Mouse (Mus musculus) NIH3T3 (cell line): ENCODE measurements around the gene Sirpa.

ENCODE experiments used
- DNase-seq: peaks from one replicate; pipeline ENCODE4 v3.0.0-alpha.2; 2012; ENCODE audit warnings: low read depth

Sirpa gene

DNA sequence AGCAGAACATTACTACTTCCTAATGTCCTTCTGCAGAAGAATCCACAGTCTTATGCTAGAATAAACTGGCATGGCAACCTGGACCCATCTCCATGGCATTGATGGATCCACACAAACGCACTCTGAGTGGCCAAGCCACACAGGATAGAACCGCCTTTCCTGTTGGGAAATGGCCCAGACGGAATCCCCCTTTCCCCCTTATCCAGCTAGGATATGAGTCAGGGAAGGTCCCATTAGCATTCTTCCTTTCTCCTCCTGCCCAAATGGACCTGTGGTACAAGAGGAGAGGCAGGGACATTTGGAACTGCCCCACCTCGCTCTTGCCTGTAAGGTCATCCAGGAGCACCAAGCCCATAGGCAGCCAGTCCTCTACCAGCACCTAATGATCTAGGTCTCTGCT is 10.4 kb upstream of the Sirpa start:
- DNase-seq = no peak

DNA sequence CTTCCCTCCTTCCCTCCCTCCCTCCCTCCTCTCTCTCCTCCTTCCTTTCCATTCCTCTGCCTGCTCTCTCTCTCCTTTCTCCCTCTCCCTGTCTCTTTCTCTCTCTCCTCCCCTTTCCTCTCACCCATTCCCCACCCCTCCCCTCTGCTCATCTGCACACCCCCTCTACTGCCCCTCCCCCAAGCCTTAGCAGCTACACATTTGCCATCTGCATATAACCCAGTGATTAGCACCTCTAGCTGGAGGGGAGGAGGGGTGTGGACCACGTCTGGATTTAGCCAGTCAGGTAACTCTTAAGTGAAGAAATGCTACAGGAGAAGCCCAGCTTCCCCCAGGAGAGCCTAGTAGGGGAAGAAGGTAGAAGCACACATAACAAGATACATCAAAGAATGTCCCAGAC is 7.7 kb upstream of the Sirpa start:
- DNase-seq = no peak

DNA sequence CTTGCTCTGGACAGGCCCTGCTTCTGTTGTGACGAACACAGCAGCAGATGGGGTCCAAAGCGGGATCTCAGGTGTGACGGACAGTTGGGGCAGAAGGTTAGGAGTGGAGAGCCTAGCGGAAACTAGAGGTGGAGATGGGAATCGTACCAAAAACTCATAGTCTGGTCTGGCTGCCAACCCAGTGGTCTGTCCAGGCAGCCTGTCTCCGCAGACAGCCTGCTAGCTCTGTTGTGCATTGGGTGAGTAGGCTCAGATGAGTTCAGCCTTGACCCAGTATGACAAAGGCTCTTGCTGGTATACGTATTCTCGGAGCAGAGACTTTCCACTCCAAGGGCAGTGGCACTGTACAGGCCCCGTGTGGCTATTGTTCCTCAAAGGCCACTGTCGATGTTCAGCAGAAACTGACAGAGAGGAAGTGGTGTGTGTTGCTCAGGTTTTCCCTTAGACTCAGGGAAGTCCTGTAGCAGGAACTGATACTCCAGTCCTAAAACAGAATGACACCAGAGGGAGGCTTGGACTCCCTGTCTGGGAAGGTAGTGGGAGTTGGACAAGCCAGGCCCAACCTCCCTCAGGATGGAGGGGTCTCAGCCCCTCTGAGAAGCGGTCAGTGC is 6.6 kb upstream of the Sirpa start:
- DNase-seq = no peak

DNA sequence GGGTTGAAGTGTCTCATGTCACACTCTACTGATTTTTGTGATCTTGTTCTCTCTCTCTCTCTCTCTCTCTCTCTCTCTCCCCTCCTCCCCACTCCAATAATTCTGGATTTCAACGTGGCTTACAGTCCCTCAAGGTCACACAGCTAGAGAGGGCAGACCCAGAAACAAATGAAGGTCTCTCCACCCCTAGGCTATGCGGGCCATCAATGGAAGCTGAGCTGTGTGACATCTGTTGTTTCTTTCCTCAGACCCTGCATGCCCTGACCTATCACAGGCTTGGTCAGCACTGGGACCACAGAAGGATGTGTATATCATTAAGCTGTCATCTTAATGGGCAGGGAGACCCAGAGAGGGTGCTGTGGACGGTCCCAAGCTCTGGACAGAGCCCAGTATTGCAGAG is 5.4 kb upstream of the Sirpa start:
- DNase-seq = no peak

DNA sequence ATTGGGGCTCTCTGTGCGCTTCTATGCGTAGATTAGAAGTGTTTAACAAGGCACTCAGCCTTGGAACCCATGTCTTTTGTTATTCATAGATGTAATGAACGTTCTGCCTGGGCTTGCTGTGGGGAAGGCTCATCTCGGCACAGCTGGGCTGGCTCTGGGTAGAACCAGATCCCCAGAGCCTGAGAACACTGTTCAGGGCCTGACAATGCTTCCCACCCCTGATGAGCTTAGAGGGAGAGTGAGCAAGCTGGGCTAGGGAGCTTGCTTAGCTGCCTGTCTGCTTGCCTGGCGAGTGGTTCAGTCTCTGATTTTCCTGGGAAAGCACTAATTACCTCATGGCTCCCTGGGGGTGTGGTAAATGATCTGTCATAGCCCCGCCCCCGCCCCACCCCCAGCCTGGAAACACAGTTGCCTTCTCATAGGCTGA is 4.8 kb upstream of the Sirpa start:
- peak; percentile 35 for DNase-seq

DNA sequence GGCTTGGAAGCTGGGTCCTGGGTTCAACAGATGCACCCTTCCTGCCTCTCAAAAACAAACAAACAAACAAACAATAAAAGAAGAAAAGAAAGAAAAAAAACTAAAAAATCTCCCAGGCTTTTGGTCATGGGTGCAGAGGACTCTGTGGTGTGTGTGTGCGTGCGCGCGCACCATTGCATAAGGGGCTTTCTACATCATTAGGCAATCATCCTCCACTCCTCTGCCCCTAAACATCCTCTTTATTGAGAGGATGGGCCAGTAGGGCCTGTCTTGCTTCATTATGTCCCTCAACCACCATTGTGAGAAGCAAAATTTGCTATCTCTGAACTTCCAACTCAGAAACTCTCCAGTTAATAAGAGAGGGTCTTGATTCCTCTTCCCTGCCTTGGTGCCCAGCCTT is 738 bp upstream of the Sirpa start:
- DNase-seq = peak; percentile 19

DNA sequence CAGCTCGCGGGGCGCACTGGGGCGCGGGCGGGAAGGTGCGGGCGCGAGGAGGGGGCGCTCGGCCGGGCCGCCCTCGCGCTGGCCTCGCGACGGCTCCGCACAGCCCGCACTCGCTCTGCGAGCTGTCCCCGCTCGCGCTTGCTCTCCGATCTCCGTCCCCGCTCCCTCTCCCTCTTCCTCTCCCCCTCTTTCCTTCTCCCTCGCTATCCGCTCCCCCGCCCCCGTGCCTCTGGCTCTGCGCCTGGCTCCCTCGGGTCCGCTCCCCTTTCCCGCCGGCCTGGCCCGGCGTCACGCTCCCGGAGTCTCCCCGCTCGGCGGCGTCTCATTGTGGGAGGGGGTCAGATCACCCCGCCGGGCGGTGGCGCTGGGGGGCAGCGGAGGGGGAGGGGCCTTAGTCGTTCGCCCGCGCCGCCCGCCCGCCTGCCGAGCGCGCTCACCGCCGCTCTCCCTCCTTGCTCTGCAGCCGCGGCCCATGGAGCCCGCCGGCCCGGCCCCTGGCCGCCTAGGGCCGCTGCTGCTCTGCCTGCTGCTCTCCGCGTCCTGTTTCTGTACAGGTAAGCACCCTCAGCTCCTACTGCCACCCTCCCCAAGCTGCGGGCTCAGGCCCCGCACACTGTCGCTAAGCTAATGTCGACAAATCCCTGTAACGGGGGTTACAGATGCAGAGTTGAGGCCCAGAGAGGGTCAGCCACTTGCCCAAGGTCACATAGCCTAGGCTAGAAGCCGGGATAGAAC is 673 bp downstream of the Sirpa start:
- peak; percentile 86 for DNase-seq

DNA sequence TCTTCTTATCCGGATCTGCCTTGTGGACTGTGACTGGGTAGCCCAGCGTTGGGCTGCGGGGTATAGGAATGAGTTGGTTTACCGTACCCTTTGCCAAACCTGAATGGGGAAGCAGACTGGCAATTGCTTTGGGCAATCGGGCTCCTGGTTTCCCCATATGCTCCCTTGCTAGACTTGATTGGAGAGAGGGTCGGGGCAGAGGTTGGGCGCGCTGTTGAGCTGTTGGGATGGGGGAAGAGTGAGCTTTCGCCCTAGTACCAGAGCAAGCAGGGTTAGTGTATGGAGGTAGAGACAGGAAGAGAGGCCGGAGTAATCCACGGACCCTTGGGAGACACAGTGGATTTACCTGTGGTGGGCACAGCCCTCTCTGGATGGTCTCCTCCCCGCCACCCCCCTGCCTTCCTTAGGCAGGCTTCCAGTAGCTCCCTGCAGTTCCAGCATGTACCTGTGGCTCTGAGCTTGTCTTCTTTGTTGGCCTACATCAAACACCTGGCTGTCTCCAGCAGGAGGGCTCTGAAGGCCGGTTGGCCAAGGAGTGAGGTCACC is 1.3 kb downstream of the Sirpa start:
- no peak for DNase-seq

DNA sequence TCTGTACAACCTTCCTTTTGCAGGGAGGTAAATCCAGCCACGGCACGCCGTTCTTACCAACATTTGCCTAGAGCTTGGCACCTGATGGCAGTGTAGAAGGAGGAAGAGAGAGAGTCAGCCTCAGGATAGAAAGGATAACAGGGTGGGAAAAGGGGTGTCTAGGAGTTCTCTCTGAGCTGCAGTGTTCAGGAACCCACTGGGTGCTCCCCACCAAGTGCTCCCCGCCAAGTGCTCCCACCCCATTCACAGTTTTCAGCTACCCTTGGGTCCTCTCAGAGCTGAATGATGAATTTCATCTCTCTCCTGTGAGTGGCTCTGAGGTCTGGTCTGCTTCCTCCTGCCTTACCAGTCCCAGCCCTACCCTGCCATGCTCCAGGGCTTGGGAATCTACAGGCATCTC is 1.9 kb downstream of the Sirpa start:
- DNase-seq = no peak

DNA sequence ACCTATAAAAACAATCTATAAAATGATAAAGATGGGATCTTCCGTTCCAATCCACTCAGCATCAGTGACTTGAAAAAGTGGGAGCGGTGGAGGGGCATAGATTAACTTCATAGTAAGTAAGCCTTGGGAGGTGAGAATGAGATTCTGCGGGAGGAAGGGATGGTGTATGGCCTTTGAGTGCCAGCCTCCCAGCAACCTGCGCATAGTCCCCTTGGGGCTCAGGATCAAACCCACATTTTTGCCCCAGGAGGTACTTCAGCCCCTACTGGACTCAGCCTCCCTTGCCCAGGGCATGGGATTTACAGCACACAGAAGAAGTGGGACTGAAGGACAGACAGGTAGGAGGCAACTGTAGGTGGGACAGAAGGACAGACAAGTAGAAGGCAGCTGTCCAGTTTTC is 2.6 kb downstream of the Sirpa start:
- DNase-seq = no peak

DNA sequence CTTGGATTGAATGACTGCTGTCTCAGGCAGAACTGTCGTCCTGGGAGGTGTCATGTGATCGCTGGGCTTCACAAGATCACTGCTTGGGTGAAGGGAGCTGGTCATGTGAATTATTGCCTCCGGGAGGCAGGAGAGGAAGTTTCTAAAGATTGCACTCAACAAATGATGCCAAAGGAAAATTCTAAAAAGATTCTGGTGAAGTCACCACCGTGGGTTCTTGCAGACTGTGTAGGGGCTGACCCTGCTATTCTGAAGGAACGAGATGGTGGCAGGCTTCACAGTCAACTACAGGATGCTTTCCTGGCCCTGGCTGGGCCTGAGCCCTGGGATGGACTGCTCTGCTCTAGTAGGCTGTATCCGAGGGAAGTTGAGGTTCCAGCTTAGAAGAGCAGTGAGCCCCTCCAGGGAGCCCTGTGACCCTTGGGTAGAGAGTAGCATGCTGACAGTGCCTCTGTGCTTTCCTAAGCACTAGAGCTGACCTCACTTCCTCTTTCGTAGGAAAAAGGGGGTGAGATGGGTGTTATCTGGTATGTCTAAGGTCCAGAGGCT is 3.1 kb downstream of the Sirpa start:
- DNase-seq = peak; percentile 67

DNA sequence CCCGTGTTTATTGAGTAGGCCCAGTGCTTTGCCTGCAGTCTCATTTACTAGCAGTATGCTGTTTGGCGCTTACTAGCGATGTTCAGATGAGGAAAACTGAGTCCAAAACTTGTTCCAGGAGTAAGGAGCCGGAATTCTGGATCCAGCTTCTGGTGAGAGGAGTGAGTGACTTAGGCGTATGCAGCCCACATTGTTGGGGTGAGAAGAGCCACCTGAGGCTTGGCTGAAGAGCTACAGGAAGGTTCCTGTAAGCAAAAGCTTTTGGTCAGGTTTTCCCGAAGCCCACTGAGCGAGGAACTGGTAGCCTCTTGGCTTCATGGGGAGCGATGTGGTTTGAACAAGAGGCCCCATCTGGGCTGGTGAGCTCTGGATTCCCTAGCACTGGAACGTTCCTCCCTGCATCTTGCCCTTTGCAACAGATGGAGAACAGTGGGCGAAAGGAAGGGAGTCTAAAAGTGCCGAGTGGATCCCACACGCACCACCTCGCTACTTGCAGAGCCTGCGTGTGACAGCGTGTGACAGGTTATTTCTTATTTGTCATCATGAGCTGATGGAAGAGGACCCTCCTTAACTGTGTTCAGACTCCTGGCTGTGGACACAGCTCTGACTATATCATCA is 4.0 kb downstream of the Sirpa start:
- DNase-seq = no peak

DNA sequence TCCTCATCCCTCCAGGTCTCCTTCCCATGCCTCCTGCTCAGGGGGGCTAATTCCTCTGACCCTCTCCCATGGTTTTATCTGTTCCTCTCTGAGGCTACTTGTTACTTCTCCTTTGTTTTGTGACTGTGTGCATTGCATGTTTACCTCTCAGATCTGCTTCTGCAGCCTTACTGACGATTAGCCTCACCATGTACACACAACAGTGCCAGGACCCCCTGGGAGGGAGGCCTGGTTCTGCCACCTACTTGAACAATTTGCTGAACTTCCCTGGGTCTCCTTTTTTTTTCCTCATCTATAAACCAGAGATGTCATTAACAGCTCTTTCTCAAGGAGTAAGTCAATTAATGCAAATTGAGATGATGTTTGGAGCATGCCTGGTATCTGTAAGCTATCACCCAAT is 4.9 kb downstream of the Sirpa start:
- DNase-seq = no peak

DNA sequence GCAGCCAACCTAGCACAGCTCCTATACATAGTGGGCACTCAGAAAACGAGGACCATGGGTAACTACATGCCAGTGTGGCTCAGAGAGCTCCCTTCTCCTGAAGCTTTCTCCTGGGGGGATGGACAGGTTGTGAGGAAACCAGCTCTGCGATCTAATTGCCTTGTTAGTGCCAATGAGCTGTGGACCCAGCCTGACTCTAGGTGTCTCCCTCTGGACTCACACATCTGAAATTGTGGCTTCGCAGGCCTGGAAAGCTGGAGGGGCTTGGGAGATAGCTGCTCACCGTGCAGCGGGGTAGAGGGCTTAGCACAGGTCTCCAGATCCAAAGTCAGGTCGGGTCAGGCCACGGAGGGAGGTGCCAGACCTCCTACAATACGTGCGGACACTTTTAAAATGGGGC is 5.5 kb downstream of the Sirpa start:
- no peak for DNase-seq

DNA sequence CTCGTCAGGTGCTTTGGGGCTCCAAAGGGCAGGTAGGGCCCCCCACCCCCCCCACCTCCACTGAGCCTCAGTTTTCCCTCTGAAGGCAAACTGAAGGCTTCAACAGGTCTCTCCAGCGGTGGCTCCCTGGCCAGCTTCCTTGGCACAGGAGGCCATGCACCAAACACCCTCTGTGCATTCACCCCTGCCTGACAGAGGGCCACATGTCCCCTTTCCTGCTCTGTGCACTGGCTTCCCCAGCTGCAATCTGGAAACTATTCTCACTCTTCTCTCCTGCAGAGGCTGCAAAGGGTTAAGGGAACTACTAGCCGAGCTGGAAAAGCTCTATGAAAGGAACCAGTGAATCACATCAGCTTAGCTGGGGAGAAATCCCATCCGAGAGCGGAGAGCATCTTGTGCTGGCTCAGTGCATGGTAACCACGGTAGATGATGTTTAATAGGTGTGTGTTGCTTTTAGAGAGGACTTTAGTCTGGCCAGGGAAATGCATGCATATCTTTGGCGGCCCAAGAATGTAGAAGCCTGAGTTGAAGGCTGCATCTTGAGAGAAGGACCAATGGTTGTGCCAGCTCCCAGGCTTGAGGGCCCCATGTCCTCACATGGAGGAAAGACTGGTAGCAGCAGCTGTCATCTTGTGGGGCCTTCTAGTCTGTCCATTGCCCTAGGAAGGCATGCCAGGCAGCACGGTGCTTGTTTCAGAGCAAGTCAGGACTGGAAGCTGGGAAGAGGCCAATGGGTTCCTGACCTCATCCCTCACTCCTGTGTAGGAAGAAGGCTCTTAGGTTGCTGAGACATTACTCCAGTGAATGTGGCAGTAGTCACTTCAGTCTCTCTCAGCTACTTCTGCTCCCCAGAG is 6.8 kb downstream of the Sirpa start:
- DNase-seq = peak; percentile 9

DNA sequence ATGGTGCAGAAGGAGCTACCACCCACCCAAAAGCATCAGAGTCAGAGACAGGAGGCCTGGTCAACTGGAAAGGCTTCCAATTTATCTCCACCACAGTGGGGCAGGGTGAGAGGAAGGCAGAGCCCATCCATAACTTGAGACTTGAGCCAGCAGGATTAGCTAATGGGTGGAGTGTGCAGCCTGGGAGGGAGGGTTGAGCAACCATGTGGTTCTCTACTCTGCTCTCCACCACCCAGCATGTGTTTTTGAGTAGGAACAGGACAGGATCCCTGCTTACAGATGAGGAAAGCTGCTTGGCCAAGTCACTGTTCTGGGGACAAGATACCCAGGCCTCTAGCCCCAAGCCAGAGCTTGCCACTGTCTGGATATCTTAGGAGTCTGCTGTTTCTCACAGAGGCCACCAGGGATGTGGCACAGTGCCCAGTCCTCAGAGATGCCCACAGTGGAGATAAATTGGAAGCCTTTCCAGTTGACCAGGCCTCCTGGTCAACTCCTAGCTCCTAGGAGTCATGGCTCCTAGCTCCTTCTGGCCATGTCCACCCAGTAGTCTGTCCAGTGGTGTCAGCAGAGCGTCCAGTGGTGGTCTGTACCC is 8.5 kb downstream of the Sirpa start:
- peak; percentile 69 for DNase-seq

DNA sequence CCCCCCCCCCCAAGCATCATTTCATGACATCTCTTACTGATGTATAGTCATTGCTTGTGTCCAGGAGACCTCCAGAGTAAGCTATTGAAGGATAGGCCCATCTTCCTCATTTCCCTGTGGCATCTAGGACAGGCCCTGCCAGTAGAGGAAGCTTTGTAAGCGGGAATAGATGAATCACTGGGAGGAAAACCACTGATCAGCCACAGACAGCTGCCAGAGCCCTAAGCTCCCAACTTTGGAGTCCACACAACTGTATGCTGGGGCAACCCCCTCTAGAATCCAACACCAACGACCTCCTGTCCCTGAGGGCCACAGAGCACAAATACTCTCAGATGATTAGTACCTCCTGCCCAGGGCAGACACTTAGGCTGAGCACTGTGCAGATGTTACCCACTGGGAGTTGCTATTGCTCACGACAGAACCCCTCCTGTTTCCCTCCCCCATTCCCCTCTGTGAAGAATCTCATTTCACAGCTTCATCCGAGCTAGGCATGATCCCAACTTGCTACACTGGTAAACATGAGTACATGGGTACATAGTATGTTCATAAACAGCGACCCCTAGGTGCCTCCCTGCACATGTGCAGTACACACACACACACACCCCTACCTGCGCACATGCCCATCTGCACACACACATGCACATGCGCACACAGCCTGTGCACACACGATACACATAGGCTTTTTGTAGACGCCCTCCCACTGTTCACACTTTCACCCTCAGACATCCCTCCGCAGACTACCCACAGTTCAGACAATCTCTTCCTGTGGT is 9.4 kb downstream of the Sirpa start:
- DNase-seq = peak; percentile 44

DNA sequence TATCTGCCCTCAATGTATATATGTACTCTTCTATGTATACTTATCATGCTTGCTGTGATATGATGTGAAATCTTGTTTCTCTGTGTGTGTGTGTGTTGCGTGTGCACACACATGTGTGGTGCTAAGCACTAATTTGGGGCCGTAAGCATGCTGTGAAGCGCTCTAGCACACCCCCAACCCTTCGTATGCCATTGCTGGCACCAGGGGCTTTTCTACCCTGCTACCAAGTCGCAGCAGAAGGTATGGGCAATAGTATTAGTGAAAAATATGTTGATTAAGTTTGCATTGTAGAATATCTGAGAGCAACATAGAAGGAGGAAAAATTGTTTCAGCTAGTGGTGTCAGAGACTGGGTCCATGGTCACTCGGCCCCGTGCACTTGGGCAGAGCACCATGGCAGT is 10.2 kb downstream of the Sirpa start:
- no peak for DNase-seq

DNA sequence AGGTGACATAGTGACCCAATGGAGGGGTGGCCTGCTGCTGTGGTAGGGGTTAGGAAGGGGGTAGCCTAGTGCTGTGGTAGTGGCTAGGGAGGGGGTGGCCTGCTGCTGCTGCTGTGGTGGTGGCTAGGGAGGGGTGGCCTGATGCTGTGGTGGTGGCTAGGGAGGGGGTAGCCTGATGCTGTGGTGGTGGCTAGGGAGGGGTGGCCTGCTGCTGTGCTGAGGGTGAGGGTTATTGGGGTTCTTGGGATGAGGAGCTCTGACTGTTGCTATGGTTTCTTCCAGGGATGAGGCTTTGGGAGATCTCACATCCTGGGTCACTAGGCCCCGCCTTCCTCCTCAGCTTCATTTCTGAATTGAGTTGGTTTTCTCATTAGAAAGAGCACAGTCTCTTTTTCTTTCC is 10.9 kb downstream of the Sirpa start:
- DNase-seq = no peak

DNA sequence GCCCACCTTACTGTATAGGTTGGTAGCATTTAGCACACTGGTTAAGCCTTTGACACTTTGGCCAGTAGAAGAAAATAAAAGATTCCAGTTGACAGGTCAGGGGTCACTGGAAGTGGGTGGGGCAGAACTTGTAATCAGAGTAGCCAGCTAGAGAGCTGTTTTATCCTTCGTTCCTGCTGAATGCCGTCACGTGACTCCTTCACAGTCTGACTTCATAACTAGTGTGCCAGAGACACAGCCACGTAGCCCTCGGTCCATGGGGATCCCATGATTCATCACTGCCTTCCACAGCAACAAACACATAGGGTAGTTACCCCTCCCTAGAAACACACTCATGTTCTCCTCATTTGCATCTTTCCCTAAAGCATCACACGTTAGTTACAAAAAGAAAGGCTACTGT is 11.4 kb downstream of the Sirpa start:
- peak; percentile 72 for DNase-seq

DNA sequence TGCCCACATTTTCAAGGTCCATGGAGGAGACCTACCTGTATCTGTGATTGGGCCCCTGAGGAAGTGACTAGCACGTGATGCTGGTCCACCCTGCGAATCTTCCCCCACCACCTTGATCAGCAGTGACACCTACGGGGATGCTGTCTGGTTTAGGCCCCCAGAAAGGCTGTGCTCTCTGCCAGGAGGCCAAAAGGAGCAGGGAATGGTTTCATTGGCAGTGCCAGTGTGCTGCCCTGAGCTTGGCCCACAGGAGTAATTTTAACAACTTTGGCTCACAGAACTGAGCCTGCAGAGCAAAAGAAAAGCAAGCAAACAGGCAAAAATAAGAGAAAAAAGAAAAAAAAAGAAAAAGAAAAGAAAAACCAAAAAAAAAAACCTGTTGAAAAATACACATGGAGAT is 13.2 kb downstream of the Sirpa start:
- no peak for DNase-seq
